Mouse (Mus musculus) spleen, adult 2 months (tissue): Measurements from ENCODE around the gene Hormad2. TPM values are rescaled to one million over a fixed set of nuclear protein-coding genes. Genes with fewer than 3 reads are reported as not detected.

Experiments
- DNase-seq, 2 experiments: peaks; one replicate each; pipeline versions ENCODE4 v3.0.0 to v3.0.0-alpha.2; 2012 to 2021; ENCODE audit warnings: low spot score in 2 of 2, low read depth in 1 of 2
- H3K27ac ChIP-seq: fragments of 200-500 bp; 2 replicates; pipeline ENCODE4 v1.5.1; 2012; ENCODE audit warnings: low read length, inconsistent platforms; ENCODE audit not compliant: insufficient read depth
- H3K27me3 ChIP-seq: fragments of 200-500 bp; 2 replicates; pipeline ENCODE4 v1.6.1; 2012; ENCODE audit warnings: mild to moderate bottlenecking, moderate library complexity, low read length, inconsistent platforms; ENCODE audit not compliant: control insufficient read depth, insufficient read depth
- H3K36me3 ChIP-seq: fragments of 200-500 bp; 2 replicates; pipeline ENCODE4 v1.6.1; 2012; ENCODE audit warnings: mild to moderate bottlenecking, low read length, inconsistent platforms; ENCODE audit not compliant: control insufficient read depth, insufficient read depth
- H3K4me1 ChIP-seq: fragments of 200-500 bp; 2 replicates; pipeline ENCODE4 v1.6.1; 2011; ENCODE audit warnings: inconsistent platforms; ENCODE audit not compliant: control insufficient read depth, insufficient read depth, insufficient read length
- H3K4me3 ChIP-seq: fragments of 200-500 bp; 2 replicates; pipeline ENCODE4 v1.5.1; 2011; ENCODE audit warnings: mild to moderate bottlenecking, inconsistent platforms; ENCODE audit not compliant: insufficient read depth, insufficient read length; ENCODE audit errors: extremely low read depth
- CTCF ChIP-seq: fragments of 200-500 bp; IDR thresholded peaks from 2 replicates; pipeline ENCODE4 v1.5.1; 2011; ENCODE audit warnings: mild to moderate bottlenecking, inconsistent platforms; ENCODE audit not compliant: insufficient read depth, insufficient read length, insufficient replicate concordance; ENCODE audit errors: extremely low read depth
- POLR2A ChIP-seq: fragments of 200-500 bp; IDR thresholded peaks from 2 replicates; pipeline ENCODE4 v1.6.1; 2011; ENCODE audit warnings: low read depth, low read length, inconsistent platforms
- WGBS: fragments of 180-500 bp; shearing (Covaris S2); methylation state at CpG from one replicate; pipeline ENCODE4 v1.1.7; 2018; 5-methylcytosine and 5-hydroxymethylcytosine counted together
- polyA plus RNA-seq: library from polyadenylated mRNA; depleted of rRNA; stranded (reverse); fragments of >200 nt; gene quantifications from 2 replicates; pipeline ENCODE4 v1.2.3, GENCODE M21; 2012

Hormad2 gene
- polyA plus RNA-seq, 1 experiment = 0.05 TPM

DNA sequence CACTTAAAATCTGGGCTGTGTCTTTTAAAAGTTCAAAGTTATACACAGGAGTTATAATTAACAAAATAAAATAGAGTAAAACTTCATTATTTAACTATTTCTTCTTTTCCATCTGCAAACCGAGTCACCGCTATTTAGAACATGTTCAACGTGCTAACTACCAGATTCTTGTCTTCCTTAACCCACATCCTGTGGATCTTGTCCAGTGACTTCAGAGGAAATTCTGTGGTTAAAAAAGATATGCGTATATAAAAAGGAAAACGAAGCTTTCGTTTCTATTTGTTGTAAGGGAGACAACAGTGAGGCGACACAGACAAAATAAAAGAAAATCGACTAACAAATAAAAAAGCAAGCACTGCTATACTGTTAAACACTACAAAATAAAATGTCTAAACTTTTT, 17.1 kb downstream of the Hormad2 start:
- Histone ChIP-seq H3K4me1 (peaks cover 3% of the 10 kb centered on the region; the same call in 1 of the 2 replicates), H3K27me3 (no peaks in the 10 kb centered on the region), H3K36me3 (no peaks in the 10 kb centered on the region), H3K27ac (no peak overlapping the region), H3K4me3 (no peak overlapping the region)
- whole genome bisulfite sequencing = 8% methylated on average over 8 of the region's 8 CpGs
- no peak for TF ChIP-seq CTCF
- TF ChIP-seq POLR2A = no peak
- DNase-seq = peak in 1 of 2 experiments; percentile 14

DNA sequence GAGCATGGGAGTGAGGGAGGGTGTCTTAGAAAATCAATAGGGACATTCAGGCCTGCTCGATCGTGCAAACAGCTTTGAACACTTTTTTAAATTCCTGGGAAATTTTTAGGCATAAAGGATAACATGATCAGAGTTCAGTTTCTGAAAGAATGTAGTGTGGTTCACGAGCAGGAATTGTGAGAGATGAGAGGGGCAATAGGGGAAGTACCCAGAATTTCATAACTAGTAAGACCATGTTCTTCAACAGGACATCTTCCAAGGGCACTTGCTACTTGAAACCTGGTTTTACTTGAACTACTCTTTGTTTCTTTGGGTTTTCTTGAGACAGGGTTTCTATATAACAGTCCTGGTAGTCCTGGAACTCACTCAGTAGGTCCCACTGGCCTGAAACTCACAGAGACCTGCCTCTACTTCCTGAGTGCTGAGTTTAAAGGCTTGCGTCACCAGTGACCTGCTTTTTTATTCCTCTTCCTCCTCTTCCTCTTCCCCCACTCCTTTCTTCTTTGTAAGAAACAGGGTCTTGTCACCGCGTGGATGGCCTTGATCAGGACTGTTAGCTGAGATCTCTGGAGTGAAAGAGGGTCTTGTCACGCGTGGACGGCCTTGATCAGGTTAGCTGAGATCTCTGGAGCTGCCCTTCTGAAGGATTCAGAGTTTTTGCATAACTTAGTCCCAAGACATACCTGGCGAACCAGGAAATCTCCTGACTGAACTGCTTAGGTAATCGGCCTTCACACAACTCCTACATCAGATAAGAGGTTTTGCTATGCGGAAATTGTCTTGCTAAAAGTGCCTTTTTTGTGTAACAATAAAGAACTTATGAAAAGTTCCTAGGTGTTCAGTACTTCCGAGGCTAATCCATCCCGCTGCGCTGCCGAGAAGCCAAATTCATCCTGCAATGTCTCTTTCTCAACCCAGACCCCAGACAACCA, 18.1 kb downstream of the Hormad2 start:
- no peaks in the 10 kb centered on the region for H3K27me3 ChIP-seq
- H3K36me3 ChIP-seq = no peaks in the 10 kb centered on the region
- no peak overlapping the region for H3K4me3 ChIP-seq
- no peak for DNase-seq
- WGBS = 66% methylated on average over 16 of the region's 16 CpGs
- H3K4me1 ChIP-seq = peaks cover 3% of the 10 kb centered on the region; the same call in 1 of the 2 replicates
- TF ChIP-seq CTCF (no peak), POLR2A (no peak)
- H3K27ac ChIP-seq = 0 out of 2 replicates have a peak overlapping the region, but pooled peaks have one; percentile 14

GRCm38 (mm10) chr11:4421933-4422488, 18.9 kb downstream of the Hormad2 start:
- 20% methylated on average over 6 of the region's 6 CpGs for WGBS
- Histone ChIP-seq H3K27ac (no peak overlapping the region), H3K36me3 (no peaks in the 10 kb centered on the region), H3K4me3 (no peak overlapping the region), H3K4me1 (peaks cover 3% of the 10 kb centered on the region; the same call in 1 of the 2 replicates), H3K27me3 (no peaks in the 10 kb centered on the region)
- TF ChIP-seq CTCF = no peak
- TF ChIP-seq POLR2A = no peak
- DNase-seq = peak in 1 of 2 experiments; percentile 12

DNA sequence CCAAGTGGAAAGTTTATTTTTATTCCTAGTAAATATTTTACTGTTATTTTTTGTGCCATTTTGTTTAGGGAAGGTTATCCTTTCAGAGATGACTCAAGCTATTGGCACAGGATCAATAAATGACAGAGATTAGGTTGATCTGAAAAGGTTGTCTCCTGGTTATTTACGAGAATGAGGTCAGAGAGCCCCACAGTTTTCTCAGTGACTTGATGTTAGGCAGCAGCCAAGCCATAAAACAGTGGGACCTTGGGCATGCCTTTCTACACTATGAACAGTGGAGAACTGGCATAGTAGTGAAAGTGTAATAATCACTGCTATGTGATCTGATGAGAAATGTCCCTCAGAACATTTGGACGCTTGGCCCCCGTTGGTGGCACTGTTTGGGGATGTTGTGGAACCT, 22.9 kb downstream of the Hormad2 start:
- Histone ChIP-seq H3K27me3 (no peaks in the 10 kb centered on the region), H3K36me3 (no peaks in the 10 kb centered on the region), H3K4me3 (no peak overlapping the region), H3K4me1 (no peaks in the 10 kb centered on the region), H3K27ac (no peak overlapping the region)
- TF ChIP-seq POLR2A = no peak
- no peak for TF ChIP-seq CTCF
- DNase-seq = no peak
- 66% methylated on average over 3 of the region's 3 CpGs for WGBS

- no peaks in the 10 kb centered on the region for H3K27me3 ChIP-seq
- TF ChIP-seq CTCF = no peak
- TF ChIP-seq POLR2A = no peak
- H3K27ac ChIP-seq = no peak overlapping the region
- no peaks in the 10 kb centered on the region for H3K4me1 ChIP-seq
- no peaks in the 10 kb centered on the region for H3K36me3 ChIP-seq
- H3K4me3 ChIP-seq = no peak overlapping the region
- 78% methylated on average over 4 of the region's 4 CpGs for WGBS
- no peak for DNase-seq
Observed at GRCm38 (mm10) chr11:4412294-4412693, 28.6 kb downstream of the Hormad2 start.

DNA sequence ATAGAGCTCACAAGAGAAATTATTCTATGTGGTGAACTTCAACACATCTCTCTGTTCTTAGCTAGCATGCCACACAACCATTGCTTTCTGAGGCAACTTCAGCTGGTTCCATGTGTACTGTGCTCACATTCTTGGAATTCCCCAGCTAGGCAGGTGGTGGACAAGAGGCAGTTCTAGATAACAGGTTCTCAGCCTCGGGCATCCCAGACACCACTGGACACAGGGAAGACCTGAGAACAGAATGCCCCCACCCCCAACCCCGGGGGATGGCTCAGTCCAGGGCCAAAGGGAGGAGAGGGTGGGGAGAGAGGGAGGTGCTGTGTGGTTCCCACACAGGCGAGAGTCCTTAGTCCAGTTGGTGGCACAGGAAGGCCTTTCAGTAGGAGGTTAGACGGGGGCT, 36.6 kb downstream of the Hormad2 start:
- TF ChIP-seq POLR2A (no peak), CTCF (no peak)
- no peaks in the 10 kb centered on the region for H3K27me3 ChIP-seq
- H3K36me3 ChIP-seq = no peaks in the 10 kb centered on the region
- no peak overlapping the region for H3K4me3 ChIP-seq
- whole genome bisulfite sequencing = 81% methylated on average over 4 of the region's 4 CpGs
- no peak overlapping the region for H3K27ac ChIP-seq
- no peaks in the 10 kb centered on the region for H3K4me1 ChIP-seq
- DNase-seq = no peak
